Mouse (Mus musculus): ENCODE results near the gene Calu. TPM values are rescaled to one million over a fixed set of nuclear protein-coding genes. Genes with fewer than 3 reads are reported as not detected.

Gene Calu
- total and polyA plus RNA-seq, 2 experiments from 2014 or later: 287 to 296 TPM

DNA sequence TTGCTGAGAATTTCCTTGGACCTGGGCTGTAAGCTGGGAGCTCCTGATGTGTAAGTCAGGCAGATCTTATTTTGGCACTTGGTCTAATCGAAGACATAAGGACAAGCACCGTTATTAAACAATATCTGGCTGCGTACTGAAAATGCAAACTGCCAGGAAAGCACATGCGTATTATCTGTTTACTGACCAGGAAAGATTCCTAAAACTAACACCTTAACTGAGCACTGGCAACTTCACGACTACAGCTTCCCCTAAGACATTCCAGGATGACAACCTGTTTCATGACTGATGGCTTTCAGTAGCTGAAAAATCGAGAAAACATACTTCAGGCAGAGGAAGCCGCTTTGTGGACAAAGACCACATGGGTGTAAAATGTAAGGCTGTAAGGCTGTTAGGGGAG lies 680 bp upstream of the Calu start:
- WGBS: 33% methylated on average over 7 of the region's 7 CpGs
- Histone ChIP-seq H3K27me3 (ENCODE audit: control insufficient read depth, insufficient read depth, low read length) (no peaks in the 10 kb centered on the region), H3K4me1 (ENCODE audit: control insufficient read depth, insufficient read depth) (peaks cover 20% of the 10 kb centered on the region), H3K4me3 (ENCODE audit: low read depth, low read length) (peak overlapping the region; percentile 94), H3K36me3 (replicated peaks; ENCODE audit: control insufficient read depth, insufficient read depth, low read length) (no peaks in the 10 kb centered on the region), H3K9me3 (replicated peaks; ENCODE audit: control insufficient read depth, low read length) (no peaks in the 10 kb centered on the region), H3K27ac (ENCODE audit: low read depth) (peak overlapping the region; percentile 94), H3K9ac (replicated peaks; ENCODE audit: low read depth, low read length) (peak overlapping the region; percentile 70), H3K4me2 (ENCODE audit: low read depth, low read length) (peak overlapping the region; percentile 60)
- ATAC-seq (ENCODE audit: insufficient read depth, low read depth): no peak
- TF ChIP-seq CTCF (IDR thresholded peaks at IDR 0.05; ENCODE audit: low read depth): no peak
- no peak for TF ChIP-seq EP300 (IDR thresholded peaks at IDR 0.05; ENCODE audit: low read depth)
- DNase-seq (ENCODE audit: low spot score): no peak

DNA sequence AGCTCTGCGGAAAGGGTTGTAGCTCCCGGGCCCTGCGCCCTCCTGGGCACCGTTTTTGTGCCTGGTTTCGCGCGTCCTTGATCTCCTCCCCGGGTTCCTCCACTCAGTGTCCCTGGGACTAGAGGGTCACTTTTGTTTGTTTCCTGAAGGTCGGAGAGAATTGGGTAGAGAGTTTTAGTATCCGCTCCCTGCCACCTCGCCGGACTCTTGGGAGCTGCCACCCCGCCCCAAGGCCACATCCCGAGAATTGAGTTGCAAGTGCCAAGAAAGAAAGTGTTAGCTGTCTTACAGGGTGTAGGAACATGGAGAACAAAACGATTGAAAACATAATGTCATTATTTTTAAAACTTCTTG lies 479 bp downstream of the Calu start:
- Histone ChIP-seq H3K9me3 (replicated peaks; ENCODE audit: control insufficient read depth, low read length) (no peaks in the 10 kb centered on the region), H3K36me3 (replicated peaks; ENCODE audit: control insufficient read depth, insufficient read depth, low read length) (no peaks in the 10 kb centered on the region), H3K9ac (replicated peaks; ENCODE audit: low read depth, low read length) (peak overlapping the region; percentile 95), H3K27me3 (ENCODE audit: control insufficient read depth, insufficient read depth, low read length) (no peaks in the 10 kb centered on the region), H3K4me1 (ENCODE audit: control insufficient read depth, insufficient read depth) (peaks cover 31% of the 10 kb centered on the region), H3K4me3 (ENCODE audit: low read depth, low read length) (peak overlapping the region; percentile 94), H3K27ac (ENCODE audit: low read depth) (peak overlapping the region; percentile 95), H3K4me2 (ENCODE audit: low read depth, low read length) (peak overlapping the region; percentile 63)
- ATAC-seq (ENCODE audit: insufficient read depth, low read depth) (peak; percentile 1; the same call in 1 of the 2 replicates), DNase-seq (ENCODE audit: low spot score) (peak; percentile 32)
- 0% methylated on average over 15 of the region's 15 CpGs for WGBS
- no peak for TF ChIP-seq CTCF (IDR thresholded peaks at IDR 0.05; ENCODE audit: low read depth)
- 0 out of 2 replicates have a peak, but pooled peaks have one; percentile 67 for TF ChIP-seq EP300 (IDR thresholded peaks at IDR 0.05; ENCODE audit: low read depth)

DNA sequence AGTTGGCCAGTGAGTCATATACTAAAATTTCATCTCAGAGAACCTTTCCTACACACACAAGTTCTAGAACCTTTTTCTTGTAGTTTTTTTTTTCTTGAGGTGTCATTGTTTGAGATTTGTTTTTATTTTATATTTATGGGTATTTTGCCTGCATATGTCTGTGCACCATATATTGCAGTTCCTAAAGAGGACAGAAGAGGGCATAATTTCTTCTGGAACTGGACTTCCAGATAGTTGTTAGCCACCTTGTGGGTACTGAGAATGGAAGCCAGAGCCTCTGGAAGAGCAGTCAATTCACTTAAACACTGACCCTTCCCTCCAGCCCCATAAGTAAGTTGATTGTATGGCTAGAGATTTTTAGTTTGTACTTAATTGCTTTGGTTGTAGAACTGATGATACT lies 3.7 kb downstream of the Calu start:
- Histone ChIP-seq H3K4me1 (ENCODE audit: control insufficient read depth, insufficient read depth) (peaks cover 40% of the 10 kb centered on the region), H3K27ac (ENCODE audit: low read depth) (no peak overlapping the region), H3K9me3 (replicated peaks; ENCODE audit: control insufficient read depth, low read length) (no peaks in the 10 kb centered on the region), H3K4me2 (ENCODE audit: low read depth, low read length) (no peak overlapping the region), H3K36me3 (replicated peaks; ENCODE audit: control insufficient read depth, insufficient read depth, low read length) (peaks cover 4% of the 10 kb centered on the region; the same call in 1 of the 2 replicates), H3K4me3 (ENCODE audit: low read depth, low read length) (no peak overlapping the region), H3K9ac (replicated peaks; ENCODE audit: low read depth, low read length) (no peak overlapping the region), H3K27me3 (ENCODE audit: control insufficient read depth, insufficient read depth, low read length) (no peaks in the 10 kb centered on the region)
- TF ChIP-seq CTCF (IDR thresholded peaks at IDR 0.05; ENCODE audit: low read depth) (peak; percentile 20; the same call in 1 of the 2 replicates), EP300 (IDR thresholded peaks at IDR 0.05; ENCODE audit: low read depth) (no peak)
- no peak for ATAC-seq (ENCODE audit: insufficient read depth, low read depth)
- DNase-seq (ENCODE audit: low spot score): no peak

DNA sequence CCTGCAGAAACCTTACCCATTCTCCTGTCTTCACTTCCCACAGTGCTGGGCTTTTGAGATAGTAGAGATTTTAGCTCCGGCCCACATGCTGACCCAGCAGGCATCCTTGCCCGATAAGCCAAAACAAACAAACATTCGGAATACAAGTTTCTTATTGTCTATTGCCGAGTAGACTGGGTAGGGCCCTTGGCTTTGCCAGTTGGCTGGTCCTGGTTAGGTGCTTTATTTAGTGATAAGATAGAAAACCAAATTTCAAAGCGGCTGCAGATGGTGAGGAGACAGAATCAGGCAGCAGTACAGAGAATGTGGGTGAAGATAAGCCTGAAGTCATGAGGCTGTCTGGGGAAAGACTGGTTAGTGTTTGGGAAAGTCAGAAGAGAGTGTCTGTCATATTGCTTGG lies 4.9 kb downstream of the Calu start:
- Histone ChIP-seq H3K4me1 (ENCODE audit: control insufficient read depth, insufficient read depth) (peaks cover 40% of the 10 kb centered on the region), H3K9me3 (replicated peaks; ENCODE audit: control insufficient read depth, low read length) (no peaks in the 10 kb centered on the region), H3K27me3 (ENCODE audit: control insufficient read depth, insufficient read depth, low read length) (no peaks in the 10 kb centered on the region), H3K9ac (replicated peaks; ENCODE audit: low read depth, low read length) (peak overlapping the region; percentile 16; the same call in 1 of the 2 replicates), H3K4me2 (ENCODE audit: low read depth, low read length) (peak overlapping the region; percentile 47), H3K27ac (ENCODE audit: low read depth) (peak overlapping the region; percentile 65), H3K4me3 (ENCODE audit: low read depth, low read length) (peak overlapping the region; percentile 9; the same call in 1 of the 2 replicates), H3K36me3 (replicated peaks; ENCODE audit: control insufficient read depth, insufficient read depth, low read length) (peaks cover 16% of the 10 kb centered on the region)
- no peak for TF ChIP-seq EP300 (IDR thresholded peaks at IDR 0.05; ENCODE audit: low read depth)
- no peak for TF ChIP-seq CTCF (IDR thresholded peaks at IDR 0.05; ENCODE audit: low read depth)
- 12% methylated on average over 5 of the region's 5 CpGs for WGBS
- DNase-seq (ENCODE audit: low spot score): no peak
- no peak for ATAC-seq (ENCODE audit: insufficient read depth, low read depth)

DNA sequence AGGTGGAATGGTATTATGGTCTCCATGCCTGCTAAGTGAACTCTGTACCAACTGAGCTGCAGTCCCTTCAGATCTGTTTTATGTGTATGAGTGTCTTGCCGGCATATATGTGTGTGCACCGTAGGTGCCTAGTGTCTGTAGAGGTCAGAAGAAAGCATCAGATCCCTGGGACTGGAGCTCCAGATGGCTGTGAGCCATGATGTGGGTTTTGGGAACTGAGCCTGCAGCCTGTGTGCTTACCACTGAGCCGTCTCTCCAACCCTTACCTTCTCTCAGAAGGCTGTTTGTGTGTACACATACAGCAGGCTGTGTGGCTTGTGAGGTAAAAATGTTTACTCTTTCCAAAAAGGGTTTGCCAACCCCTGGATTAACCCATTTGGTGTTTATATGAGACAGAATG lies 11.5 kb downstream of the Calu start:
- peaks cover 24% of the 10 kb centered on the region for H3K4me1 ChIP-seq (ENCODE audit: control insufficient read depth, insufficient read depth)
- H3K4me2 ChIP-seq (ENCODE audit: low read depth, low read length): 0 out of 2 replicates have a peak overlapping the region, but pooled peaks have one; percentile 32
- no peaks in the 10 kb centered on the region for H3K9me3 ChIP-seq (replicated peaks; ENCODE audit: control insufficient read depth, low read length)
- H3K9ac ChIP-seq (replicated peaks; ENCODE audit: low read depth, low read length): no peak overlapping the region
- DNase-seq (ENCODE audit: low spot score) (peak; percentile 28), ATAC-seq (ENCODE audit: insufficient read depth, low read depth) (0 out of 2 replicates have a peak, but pooled peaks have one; percentile 36)
- H3K27ac ChIP-seq (ENCODE audit: low read depth): peak overlapping the region; percentile 83
- H3K4me3 ChIP-seq (ENCODE audit: low read depth, low read length): no peak overlapping the region
- 52% methylated on average over 3 of the region's 3 CpGs for WGBS
- no peaks in the 10 kb centered on the region for H3K27me3 ChIP-seq (ENCODE audit: control insufficient read depth, insufficient read depth, low read length)
- no peak for TF ChIP-seq EP300 (IDR thresholded peaks at IDR 0.05; ENCODE audit: low read depth)
- no peak for TF ChIP-seq CTCF (IDR thresholded peaks at IDR 0.05; ENCODE audit: low read depth)
- H3K36me3 ChIP-seq (replicated peaks; ENCODE audit: control insufficient read depth, insufficient read depth, low read length): peaks cover 37% of the 10 kb centered on the region

DNA sequence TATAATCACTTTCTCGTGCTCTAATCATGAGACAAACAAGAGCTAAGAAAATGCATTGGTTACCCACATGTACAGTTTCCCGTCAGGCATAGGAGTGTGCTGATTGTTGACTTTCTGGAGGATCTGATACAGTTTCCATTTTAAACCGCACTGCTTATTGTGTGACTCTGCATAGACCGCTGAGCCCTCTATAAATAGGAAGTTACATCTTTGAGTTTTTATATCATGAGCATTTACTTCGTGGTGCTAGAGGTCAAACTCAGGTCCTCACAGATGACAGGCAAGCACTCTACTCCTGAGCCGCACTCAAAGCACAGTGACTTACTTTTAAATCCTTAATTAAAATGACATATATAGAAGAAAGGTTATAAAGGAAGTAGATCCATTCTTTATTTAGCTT lies 12.3 kb downstream of the Calu start:
- DNase-seq (ENCODE audit: low spot score): peak; percentile 69
- no peak overlapping the region for H3K4me3 ChIP-seq (ENCODE audit: low read depth, low read length)
- peaks cover 38% of the 10 kb centered on the region for H3K36me3 ChIP-seq (replicated peaks; ENCODE audit: control insufficient read depth, insufficient read depth, low read length)
- WGBS: 20% methylated on average over 6 of the region's 6 CpGs
- no peak for TF ChIP-seq EP300 (IDR thresholded peaks at IDR 0.05; ENCODE audit: low read depth)
- no peak for TF ChIP-seq CTCF (IDR thresholded peaks at IDR 0.05; ENCODE audit: low read depth)
- H3K27me3 ChIP-seq (ENCODE audit: control insufficient read depth, insufficient read depth, low read length): no peaks in the 10 kb centered on the region
- H3K9me3 ChIP-seq (replicated peaks; ENCODE audit: control insufficient read depth, low read length): no peaks in the 10 kb centered on the region
- H3K4me2 ChIP-seq (ENCODE audit: low read depth, low read length): peak overlapping the region; percentile 32
- H3K27ac ChIP-seq (ENCODE audit: low read depth): peak overlapping the region; percentile 83
- H3K9ac ChIP-seq (replicated peaks; ENCODE audit: low read depth, low read length): no peak overlapping the region
- peak; percentile 83 for ATAC-seq (ENCODE audit: insufficient read depth, low read depth)
- H3K4me1 ChIP-seq (ENCODE audit: control insufficient read depth, insufficient read depth): peaks cover 19% of the 10 kb centered on the region

Data from heart, postnatal 0 days (tissue).